Mouse (Mus musculus) G1E (cell line): ENCODE data around the gene Acot7.

ENCODE experiments used
- CTCF ChIP-seq: IDR thresholded peaks from 2 replicates; pipeline ENCODE4 v1.5.1; 2012; ENCODE audit warnings: low read depth, low read length, inconsistent platforms, mixed read lengths
- TAL1 ChIP-seq: conservative IDR thresholded peaks from 2 replicates; pipeline ENCODE4 v1.6.1; 2012; ENCODE audit warnings: low read depth, low read length, inconsistent platforms, mixed read lengths

- TF ChIP-seq CTCF, result no peak
- no peak for TF ChIP-seq TAL1
These were observed 44.6 kb downstream of the Acot7 start for GRCm38 (mm10) chr4:152222513-152222912.
